In genomic region chr17:34519001-34519400, GRCm38 (mm10) we compare ENCODE assay signal across 28 mouse cellular contexts. TPM values are rescaled to one million over a fixed set of nuclear protein-coding genes. Genes with fewer than 3 reads are reported as not detected.
DNase-seq lines count a peak whose midpoint lies in the region; ATAC-seq and TF ChIP-seq lines count a peak whose summit lies in the region.
"Had no signal": no experiment of that assay in that cellular context is flagged by ENCODE, and none has a peak within 500 bp of the region (broad histone marks: within the 10 kb centered on the region; RNA-seq: fewer than 3 reads in every experiment).

No protein-coding gene starts in this region.

- DNase-seq in heart, adult 11 months = peak; percentile 87
- DNase-seq in heart, adult 8-10 months (ENCODE audit: low spot score) = no peak
- DNase-seq in ovary, postnatal 14 days (ENCODE audit: low spot score) = no peak
- DNase-seq: adrenal gland, adult 8-10 months; adrenal gland, postnatal 14 days; adrenal gland, postnatal 36 days; B cell, adult 2 months; cerebellum, adult 11-12 months; cerebellum, adult 2 months; cerebellum, adult 9-10 months; cerebellum, postnatal 10 days; cerebellum, postnatal 25 days had no signal

- peak; percentile 82 for ATAC-seq in intestine, embryonic 15.5 days
- ATAC-seq in intestine, postnatal 0 days = peak; percentile 88
- no peak for ATAC-seq in megakaryocyte progenitor cell, adult 5-6 weeks (replicated peaks; ENCODE audit: poor library complexity)
- ATAC-seq: activated CD4-positive, CD25-positive, alpha-beta regulatory T cell, adult 4 months; CD4-positive, CD25-positive, alpha-beta regulatory T cell, adult 4 months; forebrain, embryonic 13.5 days; forebrain, embryonic 15.5 days; Patski had no signal

- H3K9me3 ChIP-seq in intestine, embryonic 15.5 days = no peaks in the 10 kb centered on the region
- H3K9me3 ChIP-seq in intestine, postnatal 0 days (ENCODE audit: control insufficient read depth) = no peaks in the 10 kb centered on the region
- H3K9me3 ChIP-seq: embryonic facial prominence, embryonic 10.5 days; embryonic facial prominence, embryonic 12.5 days; forebrain, embryonic 13.5 days; forebrain, embryonic 15.5 days; G1E had no signal

- H3K27me3 ChIP-seq in intestine, embryonic 15.5 days (replicated peaks) = 0 out of 2 replicates have a peak, but pooled peaks cover under 1% of the 10 kb centered on the region
- H3K27me3 ChIP-seq in intestine, postnatal 0 days (replicated peaks; ENCODE audit: control insufficient read depth, insufficient read depth, low read length) = no peaks in the 10 kb centered on the region
- H3K27me3 ChIP-seq: embryonic facial prominence, embryonic 12.5 days; forebrain, embryonic 13.5 days; forebrain, embryonic 15.5 days had no signal

- no peaks in the 10 kb centered on the region for H3K4me1 ChIP-seq in intestine, embryonic 15.5 days (replicated peaks)
- H3K4me1 ChIP-seq in intestine, postnatal 0 days (replicated peaks; ENCODE audit: control insufficient read depth, insufficient read depth, low read length) = no peaks in the 10 kb centered on the region
- H3K4me1 ChIP-seq: embryonic facial prominence, embryonic 10.5 days; embryonic facial prominence, embryonic 12.5 days; forebrain, embryonic 13.5 days; forebrain, embryonic 15.5 days had no signal

- no peak overlapping the region for H3K4me3 ChIP-seq in intestine, embryonic 15.5 days (replicated peaks)
- no peak overlapping the region for H3K4me3 ChIP-seq in intestine, postnatal 0 days (ENCODE audit: low read depth, low read length)
- H3K4me3 ChIP-seq: embryonic facial prominence, embryonic 10.5 days; embryonic facial prominence, embryonic 12.5 days; forebrain, embryonic 13.5 days; forebrain, embryonic 15.5 days had no signal

- H3K4me2 ChIP-seq in intestine, embryonic 15.5 days (replicated peaks) = no peak overlapping the region
- no peak overlapping the region for H3K4me2 ChIP-seq in intestine, postnatal 0 days (replicated peaks; ENCODE audit: low read depth)
- H3K4me2 ChIP-seq: embryonic facial prominence, embryonic 12.5 days; forebrain, embryonic 13.5 days; forebrain, embryonic 15.5 days had no signal

- no peaks in the 10 kb centered on the region for H3K36me3 ChIP-seq in intestine, embryonic 15.5 days
- H3K36me3 ChIP-seq in intestine, postnatal 0 days (ENCODE audit: control insufficient read depth, insufficient read depth) = peaks cover 10% of the 10 kb centered on the region; the same call in 1 of the 2 replicates
- H3K36me3 ChIP-seq: embryonic facial prominence, embryonic 10.5 days; embryonic facial prominence, embryonic 12.5 days; forebrain, embryonic 15.5 days; G1E had no signal

- no peak overlapping the region for H3K9ac ChIP-seq in intestine, embryonic 15.5 days
- H3K9ac ChIP-seq in intestine, postnatal 0 days (ENCODE audit: low read depth, low read length) = no peak overlapping the region
- H3K9ac ChIP-seq: embryonic facial prominence, embryonic 12.5 days; forebrain, embryonic 13.5 days; forebrain, embryonic 15.5 days had no signal

- no peak for TF ChIP-seq CTCF in intestine, postnatal 0 days (IDR thresholded peaks at IDR 0.05; ENCODE audit: low read depth)

- H3K27ac ChIP-seq in intestine, embryonic 15.5 days = no peak overlapping the region
- H3K27ac ChIP-seq in intestine, postnatal 0 days (ENCODE audit: low read depth, low read length) = peak overlapping the region; percentile 50
- H3K27ac ChIP-seq: embryonic facial prominence, embryonic 10.5 days; embryonic facial prominence, embryonic 12.5 days; forebrain, embryonic 13.5 days; forebrain, embryonic 15.5 days had no signal

- 52% methylated on average over 1 of the region's 1 CpGs for WGBS in intestine, embryonic 15.5 days
- WGBS in intestine, postnatal 0 days = 20% methylated on average over 1 of the region's 1 CpGs

RNA-seq across cellular contexts. Expression of gene Btnl6, which starts 1.8 kb away (rescaled TPM):
- not detected for total RNA-seq in heart, adult 8-10 months (2022)
- polyA plus RNA-seq in intestine, embryonic 15.5 days (2015; fragmentation: Nextera tagmentation; extraction: Ambion mirVana) = 13.1 and 15.2 TPM in 2 replicates
- 85.8 and 97.6 TPM in 2 replicates for polyA plus RNA-seq in intestine, postnatal 0 days (2015; fragmentation: Nextera tagmentation; extraction: Ambion mirVana)
- total RNA-seq in megakaryocyte progenitor cell, adult 5-6 weeks (2015) = not detected in 2 replicates
- total RNA-seq in megakaryocyte progenitor cell, adult 5-6 weeks (2017) = not detected in 2 replicates
- total RNA-seq: adrenal gland, adult 18-20 months; adrenal gland, adult 8-10 months; adrenal gland, postnatal 14 days; adrenal gland, postnatal 36 days; CH12.LX had no signal
- polyA plus RNA-seq: activated CD4-positive, CD25-positive, alpha-beta regulatory T cell, adult 4 months; cerebellum, adult 2 months; cortical plate, adult 2 months; embryonic facial prominence, embryonic 10.5 days; embryonic facial prominence, embryonic 12.5 days; embryonic facial prominence, embryonic 14.5 days; forebrain, embryonic 11.5 days; forebrain, embryonic 13.5 days; forebrain, embryonic 15.5 days; G1E; Patski had no signal

RNA-seq across cellular contexts. Expression of gene Btnl4, which starts 41.9 kb away (rescaled TPM):
- total RNA-seq in heart, adult 8-10 months (2022) = not detected
- polyA plus RNA-seq in intestine, embryonic 15.5 days (2015; fragmentation: Nextera tagmentation; extraction: Ambion mirVana) = 12.7 and 13.6 TPM in 2 replicates
- 20.2 and 25.1 TPM in 2 replicates for polyA plus RNA-seq in intestine, postnatal 0 days (2015; fragmentation: Nextera tagmentation; extraction: Ambion mirVana)
- not detected in 2 replicates for total RNA-seq in megakaryocyte progenitor cell, adult 5-6 weeks (2015)
- not detected in 2 replicates for total RNA-seq in megakaryocyte progenitor cell, adult 5-6 weeks (2017)
- total RNA-seq: adrenal gland, adult 18-20 months; adrenal gland, adult 8-10 months; adrenal gland, postnatal 14 days; adrenal gland, postnatal 36 days; CH12.LX had no signal
- polyA plus RNA-seq: activated CD4-positive, CD25-positive, alpha-beta regulatory T cell, adult 4 months; CD4-positive, CD25-positive, alpha-beta regulatory T cell, adult 4 months; cerebellum, adult 2 months; cortical plate, adult 2 months; embryonic facial prominence, embryonic 10.5 days; embryonic facial prominence, embryonic 12.5 days; embryonic facial prominence, embryonic 14.5 days; forebrain, embryonic 11.5 days; forebrain, embryonic 13.5 days; forebrain, embryonic 15.5 days; G1E; Patski had no signal

RNA-seq across cellular contexts. Expression of gene Notch4, which starts 45.1 kb away (rescaled TPM):
- 10 to 100 TPM; 25.7 to 32.7 (median 28.6) TPM for total RNA-seq in heart, adult 8-10 months (2022)
- 2.9 and 5.8 TPM in 2 replicates for polyA plus RNA-seq in intestine, embryonic 15.5 days (2015; fragmentation: Nextera tagmentation; extraction: Ambion mirVana)
- 1.4 and 3.2 TPM in 2 replicates for polyA plus RNA-seq in intestine, postnatal 0 days (2015; fragmentation: Nextera tagmentation; extraction: Ambion mirVana)
- 0.17 and 0.39 TPM in 2 replicates for total RNA-seq in megakaryocyte progenitor cell, adult 5-6 weeks (2015)
- under 0.01 and 0.14 TPM in 2 replicates for total RNA-seq in megakaryocyte progenitor cell, adult 5-6 weeks (2017)

Comparison
In these comparisons a context has a peak if more than half of its experiments do, and no peak if none do; other contexts are left out.
1. RNA of gene Notch4, which starts 45.1 kb away (total RNA-seq): 25.7 to 32.7 TPM in heart, adult 8-10 months; under 0.01 to 0.39 TPM in megakaryocyte progenitor cell, adult 5-6 weeks; every median in the first group is over 10 times any median in the second.